Mouse (Mus musculus): Measurements from ENCODE around the gene Rgs17.
"Not testable (repeated sequence)": the region's sequence is repeated elsewhere in the genome, so short reads cannot be mapped to it uniquely, and the experiment has no call there.

The Rgs17 gene

GRCm38 (mm10) chr10:5922294-5922828 is at the start of gene Rgs17:
Gene Rgs17, minus strand, starts transcription at chr10:5922400.
- in situ Hi-C loops (cut with MboI; ENCODE audit: low pct_unique_long_range_greater_than_20kb in 1 of 2, low sequenced_read_pairs in 2 of 2, unreplicated experiment in 1 of 2) = no loop called here

- in situ Hi-C loops (cut with MboI; ENCODE audit: low pct_unique_long_range_greater_than_20kb in 1 of 2, low sequenced_read_pairs in 2 of 2, unreplicated experiment in 1 of 2) = no loop called here
These were observed 45.5 kb upstream of the Rgs17 start for GRCm38 (mm10) chr10:5967655-5968054.

- in situ Hi-C loops (cut with MboI; ENCODE audit: low pct_unique_long_range_greater_than_20kb in 1 of 2, low sequenced_read_pairs in 2 of 2, unreplicated experiment in 1 of 2) = not testable (repeated sequence)
These were observed 31.6 kb upstream of the Rgs17 start for GRCm38 (mm10) chr10:5953787-5954186.

- in situ Hi-C loops (cut with MboI; ENCODE audit: low pct_unique_long_range_greater_than_20kb in 1 of 2, low sequenced_read_pairs in 2 of 2, unreplicated experiment in 1 of 2) = no loop called here
These were observed 2.1 kb upstream of the Rgs17 start for GRCm38 (mm10) chr10:5924261-5924660.

- in situ Hi-C loops (cut with MboI; ENCODE audit: low pct_unique_long_range_greater_than_20kb in 1 of 2, low sequenced_read_pairs in 2 of 2, unreplicated experiment in 1 of 2) = no loop called here
These were observed 896 bp upstream of the Rgs17 start for GRCm38 (mm10) chr10:5923096-5923495.

- in situ Hi-C loops (cut with MboI; ENCODE audit: low pct_unique_long_range_greater_than_20kb in 1 of 2, low sequenced_read_pairs in 2 of 2, unreplicated experiment in 1 of 2) = no loop called here
These were observed 429 bp downstream of the Rgs17 start for GRCm38 (mm10) chr10:5921771-5922170.

- in situ Hi-C loops (cut with MboI; ENCODE audit: low pct_unique_long_range_greater_than_20kb in 1 of 2, low sequenced_read_pairs in 2 of 2, unreplicated experiment in 1 of 2) = no loop called here
These were observed 1.1 kb downstream of the Rgs17 start for GRCm38 (mm10) chr10:5921031-5921551.

- in situ Hi-C loops (cut with MboI; ENCODE audit: low pct_unique_long_range_greater_than_20kb in 1 of 2, low sequenced_read_pairs in 2 of 2, unreplicated experiment in 1 of 2) = no loop called here
These were observed 17.8 kb downstream of the Rgs17 start for GRCm38 (mm10) chr10:5904399-5904798.

GRCm38 (mm10) chr10:5901777-5902176 is 20.4 kb downstream of the Rgs17 start:
- in situ Hi-C loops (cut with MboI; ENCODE audit: low pct_unique_long_range_greater_than_20kb in 1 of 2, low sequenced_read_pairs in 2 of 2, unreplicated experiment in 1 of 2) = no loop called here

GRCm38 (mm10) chr10:5900731-5901130 is 21.5 kb downstream of the Rgs17 start:
- in situ Hi-C loops (cut with MboI; ENCODE audit: low pct_unique_long_range_greater_than_20kb in 1 of 2, low sequenced_read_pairs in 2 of 2, unreplicated experiment in 1 of 2) = no loop called here

GRCm38 (mm10) chr10:5877106-5877505 is 45.1 kb downstream of the Rgs17 start:
- in situ Hi-C loops (cut with MboI; ENCODE audit: low pct_unique_long_range_greater_than_20kb in 1 of 2, low sequenced_read_pairs in 2 of 2, unreplicated experiment in 1 of 2) = no loop called here

GRCm38 (mm10) chr10:5871081-5871480 is 51.1 kb downstream of the Rgs17 start:
- in situ Hi-C loops (cut with MboI; ENCODE audit: low pct_unique_long_range_greater_than_20kb in 1 of 2, low sequenced_read_pairs in 2 of 2, unreplicated experiment in 1 of 2) = no loop called here

GRCm38 (mm10) chr10:5867981-5868552 is 54.1 kb downstream of the Rgs17 start:
- in situ Hi-C loops (cut with MboI; ENCODE audit: low pct_unique_long_range_greater_than_20kb in 1 of 2, low sequenced_read_pairs in 2 of 2, unreplicated experiment in 1 of 2) = no loop called here

- in situ Hi-C loops (cut with MboI; ENCODE audit: low pct_unique_long_range_greater_than_20kb in 1 of 2, low sequenced_read_pairs in 2 of 2, unreplicated experiment in 1 of 2) = no loop called here
These were observed 56.2 kb downstream of the Rgs17 start for GRCm38 (mm10) chr10:5865996-5866395.

- in situ Hi-C loops (cut with MboI; ENCODE audit: low pct_unique_long_range_greater_than_20kb in 1 of 2, low sequenced_read_pairs in 2 of 2, unreplicated experiment in 1 of 2) = no loop called here
These were observed 59.5 kb downstream of the Rgs17 start for GRCm38 (mm10) chr10:5862669-5863068.

GRCm38 (mm10) chr10:5860849-5861248 is 61.4 kb downstream of the Rgs17 start:
- in situ Hi-C loops (cut with MboI; ENCODE audit: low pct_unique_long_range_greater_than_20kb in 1 of 2, low sequenced_read_pairs in 2 of 2, unreplicated experiment in 1 of 2) = no loop called here

GRCm38 (mm10) chr10:5859729-5860128 is 62.5 kb downstream of the Rgs17 start:
- in situ Hi-C loops (cut with MboI; ENCODE audit: low pct_unique_long_range_greater_than_20kb in 1 of 2, low sequenced_read_pairs in 2 of 2, unreplicated experiment in 1 of 2) = no loop called here

GRCm38 (mm10) chr10:5857996-5858549 is 64.1 kb downstream of the Rgs17 start:
- in situ Hi-C loops (cut with MboI; ENCODE audit: low pct_unique_long_range_greater_than_20kb in 1 of 2, low sequenced_read_pairs in 2 of 2, unreplicated experiment in 1 of 2) = no loop called here

- in situ Hi-C loops (cut with MboI; ENCODE audit: low pct_unique_long_range_greater_than_20kb in 1 of 2, low sequenced_read_pairs in 2 of 2, unreplicated experiment in 1 of 2) = no loop called here
These were observed 68.8 kb downstream of the Rgs17 start for GRCm38 (mm10) chr10:5853290-5853868.

- in situ Hi-C loops (cut with MboI; ENCODE audit: low pct_unique_long_range_greater_than_20kb in 1 of 2, low sequenced_read_pairs in 2 of 2, unreplicated experiment in 1 of 2) = no loop called here
These were observed 75.3 kb downstream of the Rgs17 start for GRCm38 (mm10) chr10:5846939-5847338.

Measured in mouse embryonic stem cell (cell line).